Comparison of ENCODE assay signal across 7 mouse cellular contexts in the genomic region with DNA sequence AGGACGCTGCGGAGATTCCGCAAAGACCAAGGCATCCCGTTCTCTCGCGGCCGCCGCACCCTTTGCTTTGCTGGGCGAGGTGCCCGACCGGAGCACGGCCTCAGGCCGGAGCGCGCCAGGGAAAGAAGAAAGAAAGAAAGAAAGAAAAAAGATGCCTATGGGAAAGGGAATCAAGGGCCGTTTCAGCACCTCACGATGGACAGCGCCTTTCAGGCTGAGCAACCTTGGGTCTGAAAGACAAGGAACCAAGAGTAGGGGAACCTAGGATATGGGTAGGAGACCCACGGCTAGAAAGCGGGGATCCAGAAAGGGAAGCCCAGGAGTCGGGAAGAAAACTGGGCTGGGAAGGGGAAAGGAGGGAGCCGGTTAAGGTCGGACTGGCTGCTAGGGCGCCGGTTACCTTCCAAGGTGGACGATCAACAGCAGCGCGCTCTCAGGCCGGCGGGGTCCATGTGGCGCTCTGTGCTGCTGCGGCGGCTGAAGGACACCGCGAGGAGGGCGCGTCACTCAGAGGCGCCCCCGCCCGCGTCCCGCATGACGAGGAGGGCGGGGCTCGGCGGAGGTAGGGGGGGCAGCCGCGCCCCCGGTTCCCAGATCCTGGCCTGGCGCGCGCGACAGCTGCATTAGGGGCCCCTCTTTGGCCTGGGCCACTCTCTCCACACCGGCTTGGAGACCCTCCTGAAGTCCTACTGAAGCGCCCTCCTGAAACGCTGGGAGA. TPM values are rescaled to one million over a fixed set of nuclear protein-coding genes. Genes with fewer than 3 reads are reported as not detected.
DNase-seq lines count a peak whose midpoint lies in the region; ATAC-seq lines count a peak whose summit lies in the region.

A gene (minus strand): TSS at position 536 of the 718 bp plus-strand sequence.

- H3K4me2 ChIP-seq in forebrain, embryonic 11.5 days (ENCODE audit: low read depth, low read length, severe bottlenecking): peak within 1 kb of the TSS; percentile 84
- peak within 1 kb of the TSS; percentile 86 for H3K4me2 ChIP-seq in hindbrain, embryonic 12.5 days (replicated peaks)

- H3K9me3 ChIP-seq in forebrain, embryonic 11.5 days (ENCODE audit: control insufficient read depth, low read length): no peaks in the 10 kb centered on the region
- H3K9me3 ChIP-seq in hindbrain, embryonic 12.5 days (replicated peaks): no peaks in the 10 kb centered on the region

- peaks cover 11% of the 10 kb centered on the region for H3K27me3 ChIP-seq in forebrain, embryonic 11.5 days (ENCODE audit: control insufficient read depth, insufficient read depth, low read length)
- H3K27me3 ChIP-seq in hindbrain, embryonic 12.5 days: peaks cover 61% of the 10 kb centered on the region

- under 1% methylated on average over 56 of the region's 56 CpGs for WGBS in forebrain, embryonic 11.5 days
- under 1% methylated on average over 56 of the region's 56 CpGs for WGBS in hindbrain, embryonic 12.5 days

- peaks cover 3% of the 10 kb centered on the region; the same call in 1 of the 2 replicates for H3K4me1 ChIP-seq in forebrain, embryonic 11.5 days (replicated peaks; ENCODE audit: control insufficient read depth, insufficient read depth, low read length)
- peaks cover 11% of the 10 kb centered on the region for H3K4me1 ChIP-seq in hindbrain, embryonic 12.5 days

- H3K9ac ChIP-seq in forebrain, embryonic 11.5 days (ENCODE audit: low read length): peak within 1 kb of the TSS; percentile 44
- peak within 1 kb of the TSS; percentile 65 for H3K9ac ChIP-seq in hindbrain, embryonic 12.5 days

- peak; percentile 84 for ATAC-seq in forebrain, embryonic 11.5 days (replicated peaks; ENCODE audit: low FRiP score)
- ATAC-seq in hindbrain, embryonic 12.5 days (ENCODE audit: low FRiP score): peak; percentile 91

- peak within 1 kb of the TSS; percentile 40 for H3K4me3 ChIP-seq in forebrain, embryonic 11.5 days (ENCODE audit: low read depth, low read length)
- peak within 1 kb of the TSS; percentile 47 for H3K4me3 ChIP-seq in hindbrain, embryonic 12.5 days

- DNase-seq in R1 (ENCODE audit: low read depth, low spot score): peak; percentile 84
- DNase-seq in c-Kit-positive CD71-negative TER-119-negative erythroid progenitor cells, embryonic 14.5 days (ENCODE audit: low read depth): peak; percentile 59
- peak; percentile 83 for DNase-seq in forebrain, embryonic 11.5 days (ENCODE audit: low spot score)
- peak; percentile 58 to 65 for DNase-seq in layer of hippocampus, postnatal 25 days (ENCODE audit: extremely low spot score in 1 of 2, low spot score in 1 of 2)
- DNase-seq in lung, postnatal 36 days: peak; percentile 43
- DNase-seq in right cerebral cortex, postnatal 14 days: peak; percentile 78

- H3K27ac ChIP-seq in forebrain, embryonic 11.5 days (ENCODE audit: low read depth, low read length): no peak within 1 kb of the TSS
- H3K27ac ChIP-seq in hindbrain, embryonic 12.5 days: peak within 1 kb of the TSS; percentile 48; the same call in 1 of the 2 replicates

- no peaks in the 10 kb centered on the region for H3K36me3 ChIP-seq in forebrain, embryonic 11.5 days (ENCODE audit: control insufficient read depth, insufficient read depth, low read length)
- H3K36me3 ChIP-seq in hindbrain, embryonic 12.5 days: no peaks in the 10 kb centered on the region

RNA-seq across cellular contexts. Expression of the gene that starts here (rescaled TPM):
- 5.3 and 5.7 TPM in 2 replicates for polyA plus RNA-seq in forebrain, embryonic 11.5 days (2014; fragmentation: Nextera tagmentation; extraction: Ambion mirVana)
- 23.7 and 24.9 TPM in 2 replicates for polyA plus RNA-seq in hindbrain, embryonic 12.5 days (2016; fragmentation: Nextera tagmentation; extraction: Ambion mirVana)
- total RNA-seq in layer of hippocampus, postnatal 25 days (2021): 100 to 1,000 TPM; 519 to 570 TPM
